Mouse (Mus musculus): ENCODE measurements at regions not wholly inside any gene's neighbourhood (a gene's known extent, or its start where the extent isn't known, plus 50 kb on each side); places are given as distances from the start of the nearest gene placed in this dataset.

DNA sequence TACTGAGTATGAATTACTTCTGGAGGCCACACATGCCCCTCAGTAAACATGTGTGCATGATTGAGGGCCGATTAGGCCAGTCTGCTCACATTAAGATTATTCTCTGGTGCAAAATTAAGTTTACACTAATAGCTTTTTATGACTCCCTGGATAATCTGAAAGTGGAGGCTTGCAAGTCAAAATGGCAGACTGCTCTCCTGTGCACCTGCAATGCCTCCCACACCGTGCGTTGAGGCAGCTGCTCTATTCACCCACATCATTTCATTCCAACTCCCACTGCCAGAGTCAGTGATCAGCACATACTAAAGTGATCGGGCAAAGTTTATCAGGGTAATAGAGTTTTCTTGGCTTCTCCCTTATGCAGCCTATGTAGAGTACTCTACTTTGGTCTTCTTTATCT is 61.0 kb upstream of the Nwd2 start:
- ATAC-seq = no peak
- no peaks in the 10 kb centered on the region for H3K27me3 ChIP-seq (replicated peaks; ENCODE audit: insufficient read depth, low read length)
- WGBS = 89% methylated on average over 4 of the region's 4 CpGs

More for the DNA sequence above, 61.0 kb upstream of the Nwd2 start:
- H3K36me3 ChIP-seq (ENCODE audit: insufficient read depth, low read length) = no peaks in the 10 kb centered on the region
- no peaks in the 10 kb centered on the region for H3K4me1 ChIP-seq (ENCODE audit: insufficient read depth, low read depth, low read length)
- TF ChIP-seq CTCF (IDR thresholded peaks at IDR 0.05) (no peak), EP300 (IDR thresholded peaks at IDR 0.05) (no peak)
- no peak overlapping the region for H3K4me3 ChIP-seq (ENCODE audit: low read depth, low read length)
- DNase-seq (ENCODE audit: low spot score) = no peak
- no peaks in the 10 kb centered on the region for H3K9me3 ChIP-seq (ENCODE audit: low read length)
- no peak overlapping the region for H3K4me2 ChIP-seq (replicated peaks; ENCODE audit: low read depth, low read length)
- H3K9ac ChIP-seq (replicated peaks; ENCODE audit: low read depth) = no peak overlapping the region
- no peak overlapping the region for H3K27ac ChIP-seq (ENCODE audit: low read length)

Measured in lung, postnatal 0 days (tissue).